Mouse (Mus musculus): ENCODE results near the gene Dact3.

Gene Dact3

GRCm38 (mm10) chr7:16858336-16858735 is 16.8 kb upstream of the Dact3 start:
- no peak for DNase-seq (ENCODE audit: low spot score)

GRCm38 (mm10) chr7:16859902-16860651 is 15.0 kb upstream of the Dact3 start:
- DNase-seq (ENCODE audit: low spot score), result peak; percentile 45

GRCm38 (mm10) chr7:16867488-16867887 is 7.6 kb upstream of the Dact3 start:
- no peak for DNase-seq (ENCODE audit: low spot score)

GRCm38 (mm10) chr7:16869497-16869896 is 5.6 kb upstream of the Dact3 start:
- DNase-seq (ENCODE audit: low spot score), result no peak

- DNase-seq (ENCODE audit: low spot score), result peak; percentile 26
Observed at GRCm38 (mm10) chr7:16871600-16871999, 3.5 kb upstream of the Dact3 start.

GRCm38 (mm10) chr7:16872478-16872877 is 2.6 kb upstream of the Dact3 start:
- DNase-seq (ENCODE audit: low spot score), result no peak

GRCm38 (mm10) chr7:16873392-16873791 is 1.7 kb upstream of the Dact3 start:
- DNase-seq (ENCODE audit: low spot score), result no peak

GRCm38 (mm10) chr7:16874190-16874589 is 927 bp upstream of the Dact3 start:
- peak; percentile 77 for DNase-seq (ENCODE audit: low spot score)

- DNase-seq (ENCODE audit: low spot score), result peak; percentile 99
Observed at GRCm38 (mm10) chr7:16874756-16875309, 284 bp upstream of the Dact3 start.

- no peak for DNase-seq (ENCODE audit: low spot score)
Observed at GRCm38 (mm10) chr7:16875326-16875725, 209 bp downstream of the Dact3 start.

- no peak for DNase-seq (ENCODE audit: low spot score)
Observed at GRCm38 (mm10) chr7:16876006-16876405, 889 bp downstream of the Dact3 start.

- DNase-seq (ENCODE audit: low spot score), result no peak
Observed at GRCm38 (mm10) chr7:16876608-16877007, 1.5 kb downstream of the Dact3 start.

- no peak for DNase-seq (ENCODE audit: low spot score)
Observed at GRCm38 (mm10) chr7:16877717-16878116, 2.6 kb downstream of the Dact3 start.

GRCm38 (mm10) chr7:16879796-16880547 is 4.9 kb downstream of the Dact3 start:
- DNase-seq (ENCODE audit: low spot score), result no peak

- no peak for DNase-seq (ENCODE audit: low spot score)
Observed at GRCm38 (mm10) chr7:16880615-16881014, 5.5 kb downstream of the Dact3 start.

GRCm38 (mm10) chr7:16883162-16883561 is 8.0 kb downstream of the Dact3 start:
- no peak for DNase-seq (ENCODE audit: low spot score)

GRCm38 (mm10) chr7:16884334-16884733 is 9.2 kb downstream of the Dact3 start:
- DNase-seq (ENCODE audit: low spot score), result no peak

GRCm38 (mm10) chr7:16885271-16885776 is 10.2 kb downstream of the Dact3 start:
- no peak for DNase-seq (ENCODE audit: low spot score)

- no peak for DNase-seq (ENCODE audit: low spot score)
Observed at GRCm38 (mm10) chr7:16885905-16886304, 10.8 kb downstream of the Dact3 start.

- peak; percentile 32 for DNase-seq (ENCODE audit: low spot score)
Observed at GRCm38 (mm10) chr7:16890536-16890935, 15.4 kb downstream of the Dact3 start.

- DNase-seq (ENCODE audit: low spot score), result peak; percentile 77
Observed at GRCm38 (mm10) chr7:16890944-16891343, 15.8 kb downstream of the Dact3 start.

- peak; percentile 83 for DNase-seq (ENCODE audit: low spot score)
Observed at GRCm38 (mm10) chr7:16891641-16892351, 16.7 kb downstream of the Dact3 start, which contains the start of gene Gng8. Gng8 (plus strand) TSS chr7:16891786.

Data from adipocyte (in vitro differentiated cells).